Mouse (Mus musculus) layer of hippocampus, postnatal 14 days (tissue): ENCODE measurements at regions not wholly inside any gene's neighbourhood (a gene's known extent, or its start where the extent isn't known, plus 50 kb on each side); places are given as distances from the start of the nearest gene placed in this dataset.

Experiments
- DNase-seq, 2 experiments: peaks; one replicate each; pipeline ENCODE4 v3.0.0; 2021 to 2022; ENCODE audit warnings: low spot score in 2 of 2, mixed read lengths in 1 of 2

- no peak for DNase-seq
Observed at GRCm38 (mm10) chr2:9589200-9589599, 291.9 kb upstream of the 4930412O13Rik start.

GRCm38 (mm10) chr2:9592531-9592930, 288.5 kb upstream of the 4930412O13Rik start:
- no peak for DNase-seq

GRCm38 (mm10) chr2:9593931-9594330, 287.1 kb upstream of the 4930412O13Rik start:
- DNase-seq: no peak

GRCm38 (mm10) chr2:9595236-9595850, 285.7 kb upstream of the 4930412O13Rik start:
- no peak for DNase-seq

- DNase-seq: no peak
Observed at GRCm38 (mm10) chr2:9596135-9596534, 284.9 kb upstream of the 4930412O13Rik start.

GRCm38 (mm10) chr2:9604984-9605383, 276.1 kb upstream of the 4930412O13Rik start:
- DNase-seq: no peak

GRCm38 (mm10) chr2:9607547-9607946, 273.5 kb upstream of the 4930412O13Rik start:
- DNase-seq: peak in 1 of 2 experiments; percentile 15

- no peak for DNase-seq
Observed at GRCm38 (mm10) chr2:9614415-9614814, 266.6 kb upstream of the 4930412O13Rik start.

- DNase-seq: no peak
Observed at GRCm38 (mm10) chr2:9616292-9616691, 264.8 kb upstream of the 4930412O13Rik start.

- peak; percentile 79 to 89 for DNase-seq
Observed at GRCm38 (mm10) chr2:9620303-9621244, 260.5 kb upstream of the 4930412O13Rik start.

GRCm38 (mm10) chr2:9623702-9624101, 257.4 kb upstream of the 4930412O13Rik start:
- DNase-seq: no peak

GRCm38 (mm10) chr2:9628026-9628425, 253.0 kb upstream of the 4930412O13Rik start:
- no peak for DNase-seq

GRCm38 (mm10) chr2:9632719-9633446, 248.2 kb upstream of the 4930412O13Rik start:
- DNase-seq: no peak

GRCm38 (mm10) chr2:9639262-9639661, 241.8 kb upstream of the 4930412O13Rik start:
- no peak for DNase-seq

GRCm38 (mm10) chr2:9641629-9642028, 239.4 kb upstream of the 4930412O13Rik start:
- no peak for DNase-seq

GRCm38 (mm10) chr2:9642411-9642810, 238.6 kb upstream of the 4930412O13Rik start:
- DNase-seq: no peak

- no peak for DNase-seq
Observed at GRCm38 (mm10) chr2:9646466-9646865, 234.6 kb upstream of the 4930412O13Rik start.

GRCm38 (mm10) chr2:9646963-9647362, 234.1 kb upstream of the 4930412O13Rik start:
- DNase-seq: no peak

- no peak for DNase-seq
Observed at GRCm38 (mm10) chr2:9650082-9650481, 231.0 kb upstream of the 4930412O13Rik start.

- no peak for DNase-seq
Observed at GRCm38 (mm10) chr2:9658880-9659279, 222.2 kb upstream of the 4930412O13Rik start.

- DNase-seq: no peak
Observed at GRCm38 (mm10) chr2:9669621-9670020, 211.4 kb upstream of the 4930412O13Rik start.

- DNase-seq: no peak
Observed at GRCm38 (mm10) chr2:9681691-9682152, 199.3 kb upstream of the 4930412O13Rik start.
